Mouse (Mus musculus) B cell, adult 2 months (primary cell): Measurements from ENCODE around the gene Mcf2l.

Source experiments
- DNase-seq, 2 experiments: peaks; one replicate each; pipeline ENCODE4 v3.0.0; 2022

The Mcf2l gene

DNA sequence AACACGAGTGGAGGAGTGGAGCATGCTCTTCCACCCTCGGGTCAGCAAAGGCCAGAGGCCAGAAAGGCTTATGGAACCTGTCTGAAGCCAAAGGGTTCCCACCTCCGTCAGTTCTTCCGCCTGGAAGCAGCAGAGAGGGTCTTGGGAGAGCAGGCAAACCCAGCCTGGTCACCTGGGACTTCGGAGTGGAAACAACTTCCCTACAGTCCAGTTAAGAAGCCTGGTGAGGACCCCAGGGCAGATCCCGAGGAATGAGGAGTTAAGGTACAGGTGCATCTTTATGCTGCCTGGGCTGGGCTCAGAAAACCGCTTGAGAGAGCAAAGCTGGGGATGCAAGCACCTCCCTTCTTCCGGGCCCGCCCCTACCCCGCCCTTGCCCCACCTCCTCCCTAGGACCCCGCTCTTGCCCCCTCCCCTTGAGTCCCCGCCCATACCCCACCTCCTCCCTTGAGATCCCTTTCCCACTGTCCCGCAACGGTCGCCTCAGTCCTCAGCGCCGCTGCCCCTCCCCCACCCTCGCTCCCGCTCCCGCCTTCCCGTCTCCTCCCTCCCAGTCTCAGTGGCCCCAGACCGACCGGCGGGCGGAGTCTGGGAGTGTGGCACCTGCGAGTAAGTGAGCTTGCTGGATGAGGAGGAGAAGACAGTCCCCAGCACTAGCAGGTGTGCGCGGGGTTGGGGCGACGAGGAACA, at the start of gene Mcf2l:
Gene Mcf2l, plus strand, starts transcription at position 450 of the 690 bp plus-strand sequence.
- DNase-seq, result peak in 1 of 2 experiments; percentile 6

DNA sequence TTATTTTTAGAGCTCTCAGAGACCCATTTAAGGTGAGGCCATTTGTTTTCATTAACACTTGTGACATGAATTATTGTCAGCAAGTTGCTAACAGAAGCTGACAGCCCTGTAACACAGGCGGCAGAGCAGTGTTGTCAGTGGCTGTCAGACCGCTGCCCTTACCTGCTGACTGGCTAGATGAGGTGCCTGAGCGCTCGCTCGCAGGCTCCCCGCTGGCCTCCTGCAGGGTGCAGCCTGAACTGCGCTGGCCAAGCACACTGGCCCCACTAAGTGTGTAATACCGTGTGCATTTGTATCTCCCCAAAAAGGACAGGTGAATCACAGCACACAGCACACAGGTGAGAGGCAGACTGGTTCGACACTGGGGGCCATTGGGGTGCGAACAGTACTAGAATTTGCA, 49.0 kb upstream of the Mcf2l start:
- no peak for DNase-seq

GRCm38 (mm10) chr8:12825236-12825635, 48.4 kb upstream of the Mcf2l start:
- no peak for DNase-seq

DNA sequence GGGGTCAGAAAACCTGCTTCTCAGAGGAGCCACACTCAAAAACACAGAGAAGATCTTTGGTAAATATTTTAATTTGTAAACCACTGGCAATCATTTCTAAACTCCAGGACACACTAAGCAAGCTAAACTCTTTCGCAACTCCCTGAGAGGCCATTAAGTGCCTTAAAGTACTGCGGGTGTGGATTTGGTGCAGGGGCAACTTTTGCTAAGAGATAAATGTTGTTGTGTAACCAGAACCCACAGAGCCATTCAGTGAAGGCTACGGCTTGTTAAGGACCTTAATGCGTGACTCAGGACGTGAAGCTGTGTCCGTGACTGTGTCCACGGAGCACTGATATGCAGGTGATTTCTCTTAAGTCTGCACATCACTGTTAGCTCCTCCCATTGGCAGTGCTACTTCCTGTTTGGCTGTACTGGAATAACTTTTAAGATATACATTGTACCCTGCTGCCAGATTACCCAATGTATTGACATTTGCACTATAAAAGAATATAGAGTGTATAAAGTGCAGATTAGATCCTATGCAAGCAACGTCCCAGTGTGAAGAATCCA, 47.8 kb upstream of the Mcf2l start:
- DNase-seq, result no peak

DNA sequence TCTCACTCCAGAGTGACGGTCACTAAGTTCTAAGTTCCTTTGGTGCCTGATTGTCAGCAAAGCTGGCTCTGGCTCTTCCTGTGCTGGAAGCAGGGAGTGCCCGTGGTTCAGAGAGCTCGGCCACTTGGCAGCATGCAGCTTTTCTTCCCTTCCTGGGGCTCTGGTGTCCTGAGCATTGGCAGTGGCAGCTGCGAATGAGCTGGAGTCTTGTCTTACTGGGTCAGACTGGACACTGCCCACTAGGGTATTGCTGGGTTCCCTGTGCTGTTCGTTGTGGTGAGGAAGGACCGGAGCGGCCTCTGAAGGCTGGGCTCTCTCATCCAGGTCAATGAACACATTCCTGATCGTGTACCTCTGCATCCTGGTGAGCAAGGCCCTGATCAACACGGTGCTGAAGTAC, 46.5 kb upstream of the Mcf2l start:
- no peak for DNase-seq

DNA sequence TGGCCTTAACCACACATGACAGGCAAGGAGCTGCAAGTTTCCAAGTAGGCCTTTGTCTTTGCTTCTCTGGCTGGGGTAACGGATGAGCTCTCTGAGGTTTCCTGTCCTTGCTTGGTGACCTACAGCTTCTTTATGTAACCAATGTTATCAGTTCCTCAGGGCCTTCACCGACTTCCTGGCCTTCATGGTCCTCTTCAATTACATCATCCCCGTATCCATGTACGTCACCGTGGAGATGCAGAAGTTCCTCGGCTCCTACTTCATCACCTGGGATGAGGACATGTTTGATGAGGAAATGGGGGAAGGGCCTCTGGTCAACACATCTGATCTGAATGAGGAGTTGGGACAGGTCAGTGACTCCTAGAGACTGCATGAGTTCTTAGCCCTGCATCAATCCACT, 45.3 kb upstream of the Mcf2l start:
- no peak for DNase-seq

DNA sequence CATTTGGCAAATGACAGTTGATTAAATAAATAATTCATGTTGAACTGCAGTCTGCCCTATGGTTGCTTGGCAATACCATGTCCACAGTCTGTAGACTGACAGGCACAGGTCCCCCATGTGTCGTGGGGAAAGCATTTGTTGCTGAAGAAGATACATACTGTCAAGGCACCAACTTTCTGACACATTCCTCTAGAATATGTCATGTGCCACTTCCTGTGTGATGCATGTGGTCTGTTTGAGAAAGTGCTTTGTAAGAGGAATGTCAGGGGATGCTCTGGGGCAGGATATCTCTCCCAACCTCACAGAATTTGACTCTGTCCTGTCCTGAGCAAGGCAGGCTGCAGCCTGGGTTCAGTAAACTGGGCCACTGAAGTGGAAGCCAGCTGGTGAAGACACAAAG, 44.2 kb upstream of the Mcf2l start:
- DNase-seq, result no peak

- DNase-seq, result no peak
Observed at GRCm38 (mm10) chr8:12831659-12832589, 41.7 kb upstream of the Mcf2l start.

DNA sequence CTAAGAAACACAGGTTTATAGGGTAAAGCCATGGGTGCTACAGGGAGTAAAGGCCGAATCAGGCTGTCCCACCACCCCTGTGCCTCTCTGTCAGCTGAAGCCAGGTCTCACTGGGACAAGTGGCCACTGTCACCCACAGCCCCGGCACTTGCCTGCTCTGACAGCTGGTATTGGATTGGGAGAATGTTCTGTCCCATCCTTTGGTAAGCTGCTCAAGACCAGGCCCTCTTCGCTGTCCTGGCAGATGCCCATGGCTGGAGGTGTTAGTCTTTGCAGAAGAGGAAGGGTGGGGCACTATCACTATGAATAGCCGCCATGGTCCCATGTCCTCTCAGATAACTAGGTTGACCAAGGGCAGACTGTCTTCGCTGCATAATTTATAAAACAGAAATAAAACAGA, 40.0 kb upstream of the Mcf2l start:
- no peak for DNase-seq

GRCm38 (mm10) chr8:12840834-12841233, 32.8 kb upstream of the Mcf2l start:
- no peak for DNase-seq

DNA sequence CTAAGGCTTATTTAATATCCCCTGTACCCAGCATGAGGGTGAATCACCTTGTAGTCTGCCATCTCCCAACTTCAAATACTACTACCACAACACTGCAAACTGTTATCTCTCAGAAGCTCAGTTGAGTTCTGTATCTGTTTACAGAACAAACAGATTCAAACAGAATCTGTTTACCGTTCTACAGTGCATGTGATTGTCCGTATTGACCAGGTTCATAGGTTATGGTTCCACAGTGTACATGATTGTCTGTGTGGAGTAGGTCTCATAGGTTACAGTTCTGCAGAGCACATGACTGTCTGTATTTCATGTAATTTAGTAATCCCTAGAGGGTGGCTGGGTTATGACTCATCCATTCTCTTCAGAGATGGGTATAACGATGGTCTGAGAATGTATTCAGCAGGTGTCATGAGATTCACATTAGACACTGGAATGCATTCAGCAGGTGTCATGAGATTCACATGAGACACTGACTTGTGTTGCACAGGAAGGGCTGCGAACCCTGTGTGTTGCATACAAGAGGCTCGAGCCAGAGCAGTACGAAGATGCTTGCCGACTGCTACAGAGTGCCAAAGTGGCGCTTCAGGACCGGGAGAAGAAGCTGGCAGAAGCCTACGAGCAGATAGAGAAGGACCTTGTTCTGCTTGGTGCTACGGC, 31.1 kb upstream of the Mcf2l start:
- DNase-seq, result no peak

GRCm38 (mm10) chr8:12844347-12844950, 29.2 kb upstream of the Mcf2l start:
- no peak for DNase-seq

GRCm38 (mm10) chr8:12846447-12846846, 27.2 kb upstream of the Mcf2l start:
- no peak for DNase-seq

DNA sequence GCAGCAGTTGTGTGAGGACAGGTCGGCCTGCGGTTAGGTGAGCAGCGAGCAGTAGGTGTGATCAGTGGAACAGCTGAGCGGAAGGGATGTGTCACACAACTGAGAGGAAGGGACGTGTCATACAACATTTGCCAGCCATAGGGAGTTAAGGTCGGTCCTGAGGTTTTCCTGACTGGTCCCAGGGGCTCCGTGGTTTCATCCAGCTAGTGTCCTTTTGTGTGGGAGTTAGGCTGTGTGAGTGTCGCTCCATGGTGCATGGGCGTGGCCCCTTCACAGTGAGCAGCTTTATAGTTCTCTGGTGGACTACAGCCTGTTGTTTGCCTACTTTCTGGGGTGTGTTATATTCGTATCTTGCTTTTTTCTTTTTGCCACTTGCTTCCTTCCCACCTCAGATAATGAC, 22.4 kb upstream of the Mcf2l start:
- DNase-seq, result no peak

DNA sequence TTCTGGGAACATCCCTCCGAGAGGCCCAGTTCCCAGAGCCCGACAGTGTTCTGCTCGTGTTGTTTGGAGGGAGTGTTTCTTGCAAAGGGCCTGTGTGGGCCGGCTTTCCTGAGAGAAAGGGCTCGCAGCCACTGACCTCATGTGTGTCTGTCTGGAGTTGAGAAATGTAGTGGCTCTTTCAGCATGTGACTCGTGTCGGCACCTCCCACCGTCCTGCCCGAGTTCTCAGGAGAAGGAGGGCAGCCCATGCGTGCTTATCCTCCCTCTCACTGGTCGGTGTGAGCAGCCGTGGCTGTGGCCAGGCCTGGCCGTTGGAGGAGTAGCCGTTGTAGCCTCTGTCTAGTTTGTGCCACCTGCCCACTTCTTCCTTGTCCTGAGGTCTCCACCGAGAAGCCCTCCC, 17.6 kb upstream of the Mcf2l start:
- DNase-seq, result no peak

DNA sequence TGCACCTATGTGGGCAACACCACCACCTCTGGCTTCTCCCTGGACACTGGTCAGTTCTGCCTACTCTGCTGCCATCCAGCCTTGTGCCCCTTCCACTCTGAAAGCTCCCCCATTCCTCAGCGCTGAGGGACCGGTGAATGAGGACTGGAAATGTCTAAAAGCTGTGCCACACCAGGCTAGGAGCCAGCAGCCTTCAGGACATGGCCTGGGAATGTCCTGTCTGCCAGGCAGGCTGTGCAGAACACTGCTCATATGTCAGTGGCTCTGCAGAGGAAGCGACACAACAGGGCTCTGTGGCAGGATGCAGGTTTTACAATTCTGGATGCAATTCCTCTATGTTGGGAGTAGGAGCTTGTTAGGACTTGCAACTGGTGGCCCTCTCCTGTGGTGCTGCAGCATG, 10.5 kb upstream of the Mcf2l start:
- DNase-seq, result no peak

- no peak for DNase-seq
Observed at GRCm38 (mm10) chr8:12863608-12864007, 10.0 kb upstream of the Mcf2l start.

DNA sequence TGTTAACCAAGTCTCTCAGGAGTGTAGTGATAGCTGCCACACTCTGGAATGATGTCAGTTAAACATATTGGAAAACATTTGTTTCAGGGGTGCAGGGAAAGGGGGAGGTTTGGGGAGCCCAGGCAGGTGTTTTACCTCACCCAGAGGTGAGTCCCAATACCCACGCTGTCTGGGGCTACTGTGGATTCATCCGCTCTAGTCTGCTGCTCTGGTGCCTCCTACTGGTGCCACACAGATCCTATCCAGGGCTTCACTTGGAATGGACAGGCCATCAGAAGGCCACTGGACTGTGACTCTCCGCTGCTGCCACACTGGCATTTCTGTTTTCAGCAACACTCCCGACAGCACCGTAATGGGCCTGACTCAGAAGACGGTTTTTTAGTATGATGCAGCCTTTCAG, 7.8 kb upstream of the Mcf2l start:
- no peak for DNase-seq

DNA sequence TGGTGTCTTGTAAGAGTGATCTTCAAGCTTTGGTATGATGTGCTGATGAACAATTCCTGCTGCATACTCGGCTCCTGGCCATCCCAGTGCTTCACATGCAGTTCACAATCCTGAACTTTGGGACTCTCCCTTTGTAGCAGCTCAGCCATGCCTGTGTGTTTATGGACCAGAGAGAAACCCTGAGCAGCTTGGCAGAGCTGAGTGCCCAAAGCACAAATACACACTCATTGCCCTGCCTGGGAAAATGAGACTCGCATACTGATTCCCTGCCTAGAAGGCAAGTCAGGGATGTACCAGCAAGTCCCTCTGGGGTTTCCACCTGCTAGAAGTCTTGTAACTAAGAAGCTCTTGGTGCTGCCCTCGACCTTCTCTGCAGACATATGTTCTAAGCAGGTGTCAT, 3.9 kb upstream of the Mcf2l start:
- no peak for DNase-seq

- DNase-seq, result no peak
Observed at GRCm38 (mm10) chr8:12870656-12871055, 3.0 kb upstream of the Mcf2l start.

- DNase-seq, result no peak
Observed at GRCm38 (mm10) chr8:12871461-12871860, 2.1 kb upstream of the Mcf2l start.

DNA sequence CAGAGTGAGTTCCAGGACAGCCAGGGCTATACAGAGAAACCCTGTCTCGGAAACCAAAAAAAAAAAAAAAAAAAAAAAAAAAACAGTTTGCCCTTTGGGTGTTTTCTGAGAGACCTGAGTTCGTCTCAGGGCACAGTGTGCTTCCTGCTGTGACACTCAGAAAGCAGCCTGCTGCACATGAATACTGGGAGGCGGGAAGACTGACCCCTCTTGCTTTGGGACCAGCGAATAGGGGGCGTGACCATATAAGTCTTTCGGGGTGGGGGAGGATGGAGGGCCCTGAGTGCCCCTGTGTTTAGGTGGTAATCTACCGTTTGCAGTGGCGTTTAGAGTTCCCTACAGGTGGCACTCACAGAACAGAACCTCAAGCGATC, 636 bp upstream of the Mcf2l start:
- no peak for DNase-seq

DNA sequence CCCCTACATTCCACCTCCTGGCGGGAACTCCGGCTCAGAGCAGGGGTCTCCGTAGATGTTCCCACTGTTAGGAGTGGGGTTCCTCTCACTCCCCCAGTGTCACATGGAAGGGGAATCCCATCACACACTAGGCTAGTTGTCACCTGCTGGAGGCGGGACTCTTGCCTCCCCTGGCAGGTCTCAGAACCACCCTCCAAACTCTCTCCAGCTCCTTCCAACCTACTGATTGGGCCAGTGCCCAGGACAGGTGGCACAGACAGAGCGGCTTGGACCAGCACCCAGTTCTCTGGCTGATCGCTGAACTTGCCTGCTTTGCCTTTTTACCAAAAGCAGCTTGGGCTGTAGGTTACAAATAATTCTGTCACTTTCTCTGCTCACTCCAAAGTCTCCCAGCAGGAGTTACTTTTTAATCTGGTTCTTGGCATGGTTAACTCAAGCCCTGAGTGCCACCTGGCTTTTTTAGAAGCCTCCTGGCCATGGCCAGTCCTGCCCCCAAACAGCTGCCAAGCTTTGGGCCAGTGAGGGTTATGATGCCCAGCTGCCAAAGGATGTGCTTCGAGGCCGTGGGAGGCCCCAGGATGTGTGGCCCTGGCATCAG, 687 bp downstream of the Mcf2l start:
- DNase-seq, result peak in 1 of 2 experiments; percentile 2
